Mouse (Mus musculus) retina, postnatal 1 day (tissue): ENCODE results near the gene Spata2.
A peak's percentile ranks its signal among the peaks of the same experiment; 100 is the strongest.

Experiments used
- DNase-seq: peaks from one replicate; pipeline ENCODE4 v3.0.0-alpha.2; 2012

The Spata2 gene

GRCm38 (mm10) chr2:167445911-167446780 is 46.5 kb downstream of the Spata2 start:
- DNase-seq = peak; percentile 49

- no peak for DNase-seq
These were observed 49.1 kb downstream of the Spata2 start for GRCm38 (mm10) chr2:167443411-167444193.

DNA sequence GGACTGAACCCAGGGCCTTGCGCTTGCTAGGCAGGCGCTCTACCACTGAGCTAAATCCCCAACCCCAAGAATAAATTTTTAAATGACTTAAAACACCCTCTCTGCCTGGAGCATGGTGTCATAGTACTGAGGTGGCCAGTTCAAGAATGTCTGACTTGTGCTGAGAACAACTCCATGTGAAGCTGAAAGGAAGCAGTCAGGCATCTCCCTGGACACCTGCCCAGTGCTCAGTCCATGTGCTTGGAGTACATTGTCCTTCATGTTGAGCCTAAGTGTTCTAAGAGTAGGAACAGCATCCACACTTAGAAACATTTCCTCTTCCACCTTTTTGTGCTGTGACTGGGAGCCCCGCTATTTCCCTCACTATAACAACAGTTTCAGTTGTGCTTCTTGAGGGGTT is 53.3 kb downstream of the Spata2 start:
- DNase-seq = no peak

DNA sequence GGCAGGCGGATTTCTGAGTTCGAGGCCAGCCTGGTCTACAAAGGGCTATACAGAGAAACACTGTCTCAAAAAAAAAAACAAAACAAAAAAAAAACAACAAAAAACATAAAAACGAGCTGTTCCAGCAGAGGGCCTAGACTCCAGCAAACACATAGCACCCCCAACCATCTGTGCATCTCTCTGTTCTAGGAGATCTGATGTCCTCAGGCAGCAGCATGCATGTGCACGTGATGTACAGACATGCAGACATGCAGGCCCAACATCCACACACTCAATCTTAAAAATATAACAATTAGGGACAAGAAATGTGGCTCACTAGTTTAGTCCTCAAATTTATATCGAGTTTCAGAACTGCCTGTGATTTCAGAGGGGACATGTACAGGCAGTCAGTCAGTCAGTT is 56.3 kb downstream of the Spata2 start:
- DNase-seq = no peak

GRCm38 (mm10) chr2:167435631-167436030 is 57.1 kb downstream of the Spata2 start:
- DNase-seq = no peak

DNA sequence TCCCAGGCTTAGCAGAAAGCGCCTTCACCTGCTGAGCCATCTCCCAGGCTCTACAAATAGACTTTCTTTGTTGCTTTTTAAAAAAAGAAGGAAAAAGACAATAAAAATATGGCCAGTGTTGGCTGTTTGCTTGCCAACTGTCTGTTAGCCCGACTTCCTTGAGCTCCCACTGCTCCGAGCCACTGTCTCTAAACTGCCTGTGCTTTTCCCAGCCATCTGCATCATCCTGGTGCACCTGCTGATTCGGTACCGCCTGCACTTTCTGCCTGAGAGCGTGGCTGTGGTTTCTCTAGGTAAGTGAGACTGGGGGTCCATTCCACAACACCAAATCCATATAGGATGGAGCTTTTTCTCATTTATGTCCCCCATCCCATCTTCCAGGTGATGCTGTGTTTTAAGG is 58.1 kb downstream of the Spata2 start:
- DNase-seq = no peak

GRCm38 (mm10) chr2:167431418-167431776 is 61.3 kb downstream of the Spata2 start:
- DNase-seq = no peak
